Mouse (Mus musculus): ENCODE measurements around the gene Arrb1. TPM values are rescaled to one million over a fixed set of nuclear protein-coding genes. Genes with fewer than 3 reads are reported as not detected.

The Arrb1 gene
- polyA plus RNA-seq, 1 experiment from 2014 or later: 3.8 TPM

DNA sequence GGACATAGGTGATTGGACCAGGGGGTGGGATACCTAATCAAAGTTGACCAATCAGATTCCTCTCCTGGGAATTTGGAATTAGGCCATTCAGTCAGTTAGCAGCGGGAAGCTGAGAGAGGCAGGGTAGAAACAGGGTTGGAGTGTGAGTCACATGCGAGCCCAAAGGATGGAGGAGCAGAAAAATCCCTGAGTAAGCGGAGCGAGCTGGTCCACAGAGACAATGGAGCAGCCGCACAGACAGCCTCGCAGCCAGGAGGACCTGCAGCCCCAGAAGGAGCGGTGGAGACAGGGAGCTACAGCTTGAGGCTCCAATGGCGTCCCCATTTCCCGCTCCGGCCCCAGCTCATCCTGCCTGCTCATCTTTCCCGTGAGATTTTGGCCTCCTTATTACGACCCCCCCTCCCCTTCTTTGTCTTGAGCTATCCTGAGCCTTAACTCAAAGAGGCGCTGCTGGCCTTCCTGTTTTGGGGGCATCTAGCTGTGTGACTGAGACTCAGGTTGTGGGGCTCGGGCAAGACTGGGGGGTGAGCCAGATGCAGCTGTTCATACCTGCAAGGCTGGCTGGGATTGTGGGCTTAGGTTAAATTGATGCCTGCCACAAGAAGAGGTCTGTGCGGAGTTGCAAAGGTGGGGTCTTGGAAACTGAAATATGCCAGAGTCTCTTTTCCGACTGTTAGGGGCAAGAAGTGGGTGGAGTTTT lies 44.4 kb downstream of the Arrb1 start:
- 0 out of 2 replicates have a peak overlapping the region, but pooled peaks have one; percentile 14 for H3K4me3 ChIP-seq (ENCODE audit: low read depth, low read length)
- no peaks in the 10 kb centered on the region for H3K27me3 ChIP-seq (replicated peaks; ENCODE audit: control insufficient read depth, insufficient read depth, low read length)
- DNase-seq (ENCODE audit: low spot score) (peak; percentile 33), ATAC-seq (ENCODE audit: low read depth) (no peak)
- H3K36me3 ChIP-seq (ENCODE audit: control insufficient read depth, insufficient read depth, low read length): no peaks in the 10 kb centered on the region
- H3K9ac ChIP-seq (ENCODE audit: low read depth, low read length): 0 out of 2 replicates have a peak overlapping the region, but pooled peaks have one; percentile 19
- H3K27ac ChIP-seq (replicated peaks; ENCODE audit: low read depth, low read length): no peak overlapping the region
- 11% methylated on average over 16 of the region's 16 CpGs for WGBS
- H3K9me3 ChIP-seq (ENCODE audit: control insufficient read depth, low read length): no peaks in the 10 kb centered on the region
- H3K4me2 ChIP-seq (ENCODE audit: low read depth, low read length): peak overlapping the region; percentile 38
- H3K4me1 ChIP-seq (ENCODE audit: control insufficient read depth, insufficient read depth, low read length): peaks cover 7% of the 10 kb centered on the region; the same call in 1 of the 2 replicates

- Histone ChIP-seq H3K27ac (replicated peaks; ENCODE audit: low read depth, low read length) (no peak overlapping the region), H3K4me1 (ENCODE audit: control insufficient read depth, insufficient read depth, low read length) (peaks cover 7% of the 10 kb centered on the region; the same call in 1 of the 2 replicates), H3K9me3 (ENCODE audit: control insufficient read depth, low read length) (no peaks in the 10 kb centered on the region), H3K4me3 (ENCODE audit: low read depth, low read length) (no peak overlapping the region), H3K9ac (ENCODE audit: low read depth, low read length) (no peak overlapping the region), H3K36me3 (ENCODE audit: control insufficient read depth, insufficient read depth, low read length) (no peaks in the 10 kb centered on the region), H3K27me3 (replicated peaks; ENCODE audit: control insufficient read depth, insufficient read depth, low read length) (no peaks in the 10 kb centered on the region), H3K4me2 (ENCODE audit: low read depth, low read length) (no peak overlapping the region; the same call in 1 of the 2 replicates)
- DNase-seq (ENCODE audit: low spot score): peak; percentile 16
- ATAC-seq (ENCODE audit: low read depth): no peak
- WGBS: 38% methylated on average over 6 of the region's 6 CpGs
These were observed 45.0 kb downstream of the Arrb1 start for GRCm38 (mm10) chr7:99580247-99580646.

DNA sequence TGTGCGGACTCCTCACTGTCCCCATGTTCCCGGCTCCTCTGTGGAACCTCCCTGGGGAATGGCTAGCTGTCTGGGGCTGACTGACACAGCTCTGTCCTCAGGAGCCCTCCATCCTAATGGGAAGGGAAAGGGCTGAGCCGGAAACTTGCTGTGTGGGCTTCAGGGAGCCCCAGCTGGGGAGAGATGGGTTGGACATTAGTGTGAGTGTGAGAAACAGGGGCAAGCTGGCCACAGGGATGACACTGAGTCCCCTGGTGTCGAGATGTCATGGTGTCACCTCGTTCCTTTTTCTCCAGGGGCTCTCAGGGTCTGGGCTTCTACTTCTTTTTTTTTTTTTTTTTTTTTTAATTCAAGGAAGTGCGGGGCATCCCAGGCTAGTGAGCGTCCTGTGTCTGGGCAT lies 47.0 kb downstream of the Arrb1 start:
- WGBS: 70% methylated on average over 6 of the region's 7 CpGs

DNA sequence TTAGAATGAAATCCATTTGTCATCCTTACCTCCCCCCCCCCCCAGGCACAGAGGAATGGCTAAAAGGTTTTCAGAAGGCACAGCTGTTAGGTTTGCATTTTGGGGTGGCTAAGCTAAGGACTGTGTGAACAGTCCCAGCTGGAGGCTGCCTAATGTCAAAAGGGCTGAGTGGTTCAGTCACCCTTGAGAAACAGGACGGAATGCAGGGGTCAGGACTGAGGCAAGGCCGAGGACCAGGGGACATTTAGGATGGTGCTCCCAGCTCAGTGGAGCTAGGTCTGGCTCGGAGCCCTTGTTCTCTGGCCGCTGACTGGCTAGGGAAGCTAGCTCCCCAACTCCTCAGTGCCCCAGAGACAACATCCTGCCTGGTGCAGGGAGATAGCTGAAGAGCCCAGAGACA lies 47.6 kb downstream of the Arrb1 start:
- H3K36me3 ChIP-seq (ENCODE audit: control insufficient read depth, insufficient read depth, low read length): no peaks in the 10 kb centered on the region
- H3K27me3 ChIP-seq (replicated peaks; ENCODE audit: control insufficient read depth, insufficient read depth, low read length): no peaks in the 10 kb centered on the region
- peaks cover 7% of the 10 kb centered on the region; the same call in 1 of the 2 replicates for H3K4me1 ChIP-seq (ENCODE audit: control insufficient read depth, insufficient read depth, low read length)
- H3K27ac ChIP-seq (replicated peaks; ENCODE audit: low read depth, low read length): no peak overlapping the region
- peak; percentile 23 for DNase-seq (ENCODE audit: low spot score)
- H3K4me3 ChIP-seq (ENCODE audit: low read depth, low read length): no peak overlapping the region
- no peaks in the 10 kb centered on the region for H3K9me3 ChIP-seq (ENCODE audit: control insufficient read depth, low read length)
- peak; percentile 16; the same call in 1 of the 2 replicates for ATAC-seq (ENCODE audit: low read depth)
- no peak overlapping the region for H3K9ac ChIP-seq (ENCODE audit: low read depth, low read length)
- no peak overlapping the region for H3K4me2 ChIP-seq (ENCODE audit: low read depth, low read length)
- WGBS: 74% methylated on average over 4 of the region's 4 CpGs

More for the DNA sequence above, 47.0 kb downstream of the Arrb1 start:
- no peak overlapping the region for H3K27ac ChIP-seq (replicated peaks; ENCODE audit: low read depth, low read length)
- no peaks in the 10 kb centered on the region for H3K9me3 ChIP-seq (ENCODE audit: control insufficient read depth, low read length)
- no peak for ATAC-seq (ENCODE audit: low read depth)
- H3K36me3 ChIP-seq (ENCODE audit: control insufficient read depth, insufficient read depth, low read length): no peaks in the 10 kb centered on the region
- H3K27me3 ChIP-seq (replicated peaks; ENCODE audit: control insufficient read depth, insufficient read depth, low read length): no peaks in the 10 kb centered on the region
- H3K9ac ChIP-seq (ENCODE audit: low read depth, low read length): no peak overlapping the region
- peaks cover 7% of the 10 kb centered on the region; the same call in 1 of the 2 replicates for H3K4me1 ChIP-seq (ENCODE audit: control insufficient read depth, insufficient read depth, low read length)
- no peak overlapping the region for H3K4me3 ChIP-seq (ENCODE audit: low read depth, low read length)
- DNase-seq (ENCODE audit: low spot score): no peak
- no peak overlapping the region for H3K4me2 ChIP-seq (ENCODE audit: low read depth, low read length)

GRCm38 (mm10) chr7:99583625-99584024 lies 48.4 kb downstream of the Arrb1 start:
- no peak overlapping the region for H3K27ac ChIP-seq (replicated peaks; ENCODE audit: low read depth, low read length)
- ATAC-seq (ENCODE audit: low read depth): no peak
- H3K4me3 ChIP-seq (ENCODE audit: low read depth, low read length): no peak overlapping the region
- H3K9me3 ChIP-seq (ENCODE audit: control insufficient read depth, low read length): no peaks in the 10 kb centered on the region
- H3K36me3 ChIP-seq (ENCODE audit: control insufficient read depth, insufficient read depth, low read length): no peaks in the 10 kb centered on the region
- H3K4me2 ChIP-seq (ENCODE audit: low read depth, low read length): no peak overlapping the region
- no peaks in the 10 kb centered on the region for H3K27me3 ChIP-seq (replicated peaks; ENCODE audit: control insufficient read depth, insufficient read depth, low read length)
- 71% methylated on average over 5 of the region's 5 CpGs for WGBS
- H3K9ac ChIP-seq (ENCODE audit: low read depth, low read length): no peak overlapping the region
- peaks cover 7% of the 10 kb centered on the region; the same call in 1 of the 2 replicates for H3K4me1 ChIP-seq (ENCODE audit: control insufficient read depth, insufficient read depth, low read length)
- no peak for DNase-seq (ENCODE audit: low spot score)

DNA sequence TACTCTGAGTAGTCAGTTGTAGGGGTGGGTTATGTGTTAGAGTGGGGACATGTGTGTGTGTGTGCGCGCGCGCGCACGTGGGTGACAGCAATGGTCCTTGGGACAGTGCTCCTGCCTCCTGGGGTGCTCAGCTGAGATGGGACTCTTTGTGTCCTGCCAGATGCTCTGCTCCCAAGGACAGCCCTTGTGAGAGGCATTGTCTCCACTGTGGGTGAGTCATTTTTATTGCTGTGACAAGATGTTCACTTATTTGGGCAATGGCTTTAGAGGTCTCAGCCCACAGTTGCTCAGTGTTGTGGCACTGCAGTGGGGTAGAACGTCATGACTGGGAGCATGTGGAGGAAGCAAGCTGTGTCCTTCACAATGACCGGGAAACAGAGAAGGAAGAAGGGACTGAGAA lies 50.7 kb downstream of the Arrb1 start:
- Histone ChIP-seq H3K4me3 (ENCODE audit: low read depth, low read length) (no peak overlapping the region), H3K9me3 (ENCODE audit: control insufficient read depth, low read length) (no peaks in the 10 kb centered on the region), H3K4me2 (ENCODE audit: low read depth, low read length) (no peak overlapping the region), H3K36me3 (ENCODE audit: control insufficient read depth, insufficient read depth, low read length) (peaks cover 5% of the 10 kb centered on the region; the same call in 1 of the 2 replicates), H3K4me1 (ENCODE audit: control insufficient read depth, insufficient read depth, low read length) (no peaks in the 10 kb centered on the region), H3K27me3 (replicated peaks; ENCODE audit: control insufficient read depth, insufficient read depth, low read length) (no peaks in the 10 kb centered on the region), H3K27ac (replicated peaks; ENCODE audit: low read depth, low read length) (no peak overlapping the region), H3K9ac (ENCODE audit: low read depth, low read length) (no peak overlapping the region)
- DNase-seq (ENCODE audit: low spot score) (no peak), ATAC-seq (ENCODE audit: low read depth) (no peak)
- 91% methylated on average over 8 of the region's 8 CpGs for WGBS

GRCm38 (mm10) chr7:99590064-99590463 lies 54.8 kb downstream of the Arrb1 start:
- Histone ChIP-seq H3K36me3 (ENCODE audit: control insufficient read depth, insufficient read depth, low read length) (peaks cover 19% of the 10 kb centered on the region), H3K4me2 (ENCODE audit: low read depth, low read length) (no peak overlapping the region), H3K4me1 (ENCODE audit: control insufficient read depth, insufficient read depth, low read length) (no peaks in the 10 kb centered on the region), H3K9ac (ENCODE audit: low read depth, low read length) (no peak overlapping the region), H3K27ac (replicated peaks; ENCODE audit: low read depth, low read length) (no peak overlapping the region), H3K27me3 (replicated peaks; ENCODE audit: control insufficient read depth, insufficient read depth, low read length) (no peaks in the 10 kb centered on the region), H3K4me3 (ENCODE audit: low read depth, low read length) (no peak overlapping the region), H3K9me3 (ENCODE audit: control insufficient read depth, low read length) (no peaks in the 10 kb centered on the region)
- ATAC-seq (ENCODE audit: low read depth): no peak
- WGBS: 17% methylated on average over 3 of the region's 3 CpGs
- DNase-seq (ENCODE audit: low spot score): peak; percentile 74

DNA sequence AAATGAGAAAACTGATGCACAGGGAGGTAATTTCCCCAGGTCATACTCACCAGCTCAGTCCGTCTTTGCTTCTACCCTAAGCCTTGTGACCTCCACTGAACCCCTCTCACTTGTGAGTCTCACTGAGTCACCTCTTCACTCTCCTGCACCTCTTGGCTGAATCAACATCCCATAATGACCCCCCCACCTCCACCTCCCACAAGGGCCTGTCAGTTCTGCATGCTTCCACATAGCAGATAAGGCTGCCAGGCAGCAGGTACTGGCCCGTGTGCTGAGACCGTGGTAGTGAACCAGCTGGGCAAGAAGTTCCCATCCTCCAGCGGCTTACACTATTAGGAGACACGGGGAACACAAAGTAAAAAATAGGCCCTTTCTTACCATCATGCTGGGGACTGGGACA lies 55.4 kb downstream of the Arrb1 start:
- no peak for ATAC-seq (ENCODE audit: low read depth)
- H3K36me3 ChIP-seq (ENCODE audit: control insufficient read depth, insufficient read depth, low read length): peaks cover 25% of the 10 kb centered on the region
- H3K4me2 ChIP-seq (ENCODE audit: low read depth, low read length): no peak overlapping the region
- H3K9me3 ChIP-seq (ENCODE audit: control insufficient read depth, low read length): no peaks in the 10 kb centered on the region
- H3K9ac ChIP-seq (ENCODE audit: low read depth, low read length): no peak overlapping the region
- no peak overlapping the region for H3K4me3 ChIP-seq (ENCODE audit: low read depth, low read length)
- no peaks in the 10 kb centered on the region for H3K27me3 ChIP-seq (replicated peaks; ENCODE audit: control insufficient read depth, insufficient read depth, low read length)
- no peak for DNase-seq (ENCODE audit: low spot score)
- H3K27ac ChIP-seq (replicated peaks; ENCODE audit: low read depth, low read length): no peak overlapping the region
- WGBS: 82% methylated on average over 5 of the region's 5 CpGs
- H3K4me1 ChIP-seq (ENCODE audit: control insufficient read depth, insufficient read depth, low read length): no peaks in the 10 kb centered on the region

- Histone ChIP-seq H3K27ac (replicated peaks; ENCODE audit: low read depth, low read length) (no peak overlapping the region), H3K9ac (ENCODE audit: low read depth, low read length) (no peak overlapping the region)
- no peak for DNase-seq (ENCODE audit: low spot score)
These were observed 57.4 kb downstream of the Arrb1 start for GRCm38 (mm10) chr7:99592669-99593068.

More at GRCm38 (mm10) chr7:99592669-99593068, 57.4 kb downstream of the Arrb1 start:
- no peak overlapping the region for H3K4me2 ChIP-seq (ENCODE audit: low read depth, low read length)
- no peaks in the 10 kb centered on the region for H3K27me3 ChIP-seq (replicated peaks; ENCODE audit: control insufficient read depth, insufficient read depth, low read length)
- H3K4me1 ChIP-seq (ENCODE audit: control insufficient read depth, insufficient read depth, low read length): no peaks in the 10 kb centered on the region
- H3K9me3 ChIP-seq (ENCODE audit: control insufficient read depth, low read length): no peaks in the 10 kb centered on the region
- no peak for ATAC-seq (ENCODE audit: low read depth)
- 78% methylated on average over 3 of the region's 3 CpGs for WGBS
- no peak overlapping the region for H3K4me3 ChIP-seq (ENCODE audit: low read depth, low read length)
- H3K36me3 ChIP-seq (ENCODE audit: control insufficient read depth, insufficient read depth, low read length): peaks cover 25% of the 10 kb centered on the region
